Mouse (Mus musculus) embryonic fibroblast, embryonic 13.5 days (primary cell): ENCODE results near the gene Fbxo21. TPM values are rescaled to one million over a fixed set of nuclear protein-coding genes. Genes with fewer than 3 reads are reported as not detected.
A peak's percentile ranks its signal among the peaks of the same experiment; 100 is the strongest.

ENCODE experiments used
- H3K27ac ChIP-seq: 2 replicates; pipeline ENCODE4 v1.5.1; 2012; ENCODE audit warnings: low read length, control low read depth, inconsistent platforms; ENCODE audit not compliant: insufficient read depth
- H3K4me1 ChIP-seq: 2 replicates; pipeline ENCODE4 v1.6.1; 2011; ENCODE audit warnings: low read length; ENCODE audit not compliant: control insufficient read depth, insufficient read depth
- H3K4me3 ChIP-seq: 2 replicates; pipeline ENCODE4 v1.5.1; 2011; ENCODE audit warnings: mild to moderate bottlenecking, control low read depth, low read length; ENCODE audit not compliant: insufficient read depth
- CTCF ChIP-seq: IDR thresholded peaks from 2 replicates; pipeline ENCODE4 v1.5.1; 2011; ENCODE audit warnings: mild to moderate bottlenecking, control low read depth, low read length, moderate library complexity, borderline replicate concordance; ENCODE audit not compliant: insufficient read depth
- POLR2A ChIP-seq: IDR thresholded peaks from 2 replicates; pipeline ENCODE4 v1.6.1; 2011; ENCODE audit warnings: low read depth, mild to moderate bottlenecking, control low read depth, low read length, moderate library complexity
- polyA plus RNA-seq: library from polyadenylated mRNA; stranded (reverse); fragments of >200 nt; gene quantifications from 2 replicates; pipeline ENCODE4 v1.2.4, GENCODE M21; 2011; ENCODE audit warnings: low read depth; ENCODE audit not compliant: missing spikeins, insufficient read length

Fbxo21 gene
- polyA plus RNA-seq, 1 experiment, result 39.0 TPM

DNA sequence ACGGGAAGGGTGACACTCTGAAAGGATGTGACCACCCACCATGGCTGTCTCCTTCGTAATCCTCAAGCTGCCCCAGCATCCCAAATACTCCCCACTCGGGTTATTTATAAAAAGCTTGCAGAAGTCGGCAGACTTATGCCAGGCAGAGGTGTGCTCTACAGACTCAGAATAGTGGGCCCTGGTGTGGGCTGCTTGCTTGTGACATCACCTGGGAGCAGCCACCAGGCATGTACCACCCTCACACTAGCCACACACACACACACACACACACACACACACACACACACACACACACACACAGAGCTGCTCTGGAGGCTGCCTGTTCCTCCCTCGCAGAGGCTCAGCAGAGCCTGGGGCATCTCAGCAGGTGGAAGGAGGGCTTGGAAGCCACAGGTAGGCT, 41.0 kb downstream of the Fbxo21 start:
- TF ChIP-seq CTCF (no peak), POLR2A (no peak)
- Histone ChIP-seq H3K4me3 (no peak overlapping the region), H3K27ac (no peak overlapping the region), H3K4me1 (no peaks in the 10 kb centered on the region)

DNA sequence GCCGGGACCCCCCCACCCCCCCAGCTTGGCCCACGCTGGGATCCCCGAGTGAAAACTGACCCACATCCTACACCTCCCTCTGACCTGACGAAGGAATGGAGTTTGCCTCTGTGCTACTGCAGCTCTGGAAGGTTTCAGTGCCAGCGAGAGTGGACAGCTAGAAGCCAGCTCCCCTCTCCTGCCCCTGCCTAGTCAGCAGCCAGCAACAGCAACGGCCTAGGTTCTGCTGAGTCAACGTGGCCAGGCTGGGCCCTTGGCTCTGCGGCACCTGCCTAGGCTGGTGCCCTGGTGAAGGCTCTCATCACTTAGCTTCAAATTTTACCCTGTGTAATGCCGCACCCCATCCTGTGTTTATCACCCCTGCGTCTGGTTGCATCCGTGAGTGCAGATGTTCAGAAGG, 43.4 kb downstream of the Fbxo21 start:
- Histone ChIP-seq H3K4me3 (no peak overlapping the region), H3K27ac (no peak overlapping the region), H3K4me1 (no peaks in the 10 kb centered on the region)
- TF ChIP-seq POLR2A (no peak), CTCF (no peak)

DNA sequence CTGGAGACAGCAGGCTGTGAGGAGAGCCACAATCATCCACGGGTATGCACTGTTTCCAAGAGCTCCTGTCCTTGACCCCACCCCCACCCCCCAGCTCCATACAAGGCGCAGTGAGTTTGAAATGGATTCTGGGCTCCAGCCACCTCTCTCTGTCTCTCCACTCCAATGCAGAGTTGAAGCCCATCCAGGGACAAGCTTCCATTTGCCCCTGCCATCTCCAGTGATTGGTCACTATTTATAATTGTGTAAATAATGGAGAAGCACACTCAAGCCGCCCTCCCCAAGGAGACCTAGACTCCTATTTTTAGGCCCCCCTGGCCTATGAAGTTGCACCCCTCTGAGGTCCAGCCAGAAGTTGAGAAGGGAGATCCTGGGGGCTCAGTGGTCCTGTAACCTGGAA, 46.5 kb downstream of the Fbxo21 start:
- H3K4me1 ChIP-seq, result no peaks in the 10 kb centered on the region
- H3K4me3 ChIP-seq, result no peak overlapping the region
- TF ChIP-seq POLR2A (no peak), CTCF (no peak)
- H3K27ac ChIP-seq, result no peak overlapping the region

GRCm38 (mm10) chr5:118025880-118026279, 49.4 kb downstream of the Fbxo21 start:
- TF ChIP-seq CTCF (no peak), POLR2A (no peak)
- Histone ChIP-seq H3K27ac (no peak overlapping the region), H3K4me3 (no peak overlapping the region), H3K4me1 (peaks cover 4% of the 10 kb centered on the region)

DNA sequence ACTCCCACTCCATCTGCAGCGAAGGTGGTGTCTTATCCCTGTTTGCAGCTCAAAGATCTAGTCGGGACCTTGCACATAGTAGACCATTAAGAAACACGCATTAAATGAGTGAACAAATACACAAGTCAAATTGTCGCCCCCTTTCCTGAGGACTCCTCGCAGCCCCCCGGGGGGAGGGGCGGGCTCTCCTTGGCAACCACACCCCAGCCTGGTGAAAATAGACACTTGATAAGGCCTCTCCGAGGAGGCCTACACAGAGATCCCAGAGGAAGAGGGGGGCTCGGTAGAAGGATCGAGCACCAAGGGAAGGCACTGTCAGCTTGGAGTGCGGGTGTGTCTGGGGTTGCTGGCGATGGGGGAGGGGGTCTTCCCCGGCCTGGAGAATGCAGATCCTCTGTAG, 49.8 kb downstream of the Fbxo21 start:
- Histone ChIP-seq H3K4me3 (no peak overlapping the region), H3K4me1 (peaks cover 4% of the 10 kb centered on the region)
- no peak for TF ChIP-seq CTCF
- no peak for TF ChIP-seq POLR2A

DNA sequence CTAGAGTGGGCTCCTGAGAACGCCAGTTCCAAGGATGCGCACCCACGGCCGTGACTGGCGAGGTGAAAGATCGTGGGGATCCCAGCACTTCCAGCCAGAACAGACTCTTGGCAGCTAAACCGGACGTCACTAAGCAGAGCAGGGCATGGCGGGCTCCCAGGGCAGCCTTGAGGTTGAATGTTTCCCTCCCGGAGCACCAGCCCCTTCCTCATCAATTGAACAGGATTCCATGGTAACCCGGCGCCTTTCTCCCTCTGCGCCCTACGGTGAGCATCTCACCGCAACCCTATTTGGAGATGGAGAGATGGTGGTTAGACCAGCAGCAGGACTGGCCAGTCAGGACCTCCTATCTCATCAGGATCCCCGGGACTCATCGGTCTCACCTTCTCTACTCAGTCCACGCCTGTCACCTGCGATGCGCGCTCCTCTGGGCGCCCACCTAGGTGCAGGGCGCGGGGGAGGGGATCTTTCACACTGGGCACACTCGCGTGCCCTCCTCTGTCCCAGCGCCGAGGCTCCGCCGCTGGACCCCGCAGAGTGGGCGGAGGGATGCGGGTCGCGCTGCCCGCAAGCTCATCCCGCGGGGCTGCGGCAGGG, 50.7 kb downstream of the Fbxo21 start:
- Histone ChIP-seq H3K4me1 (peaks cover 4% of the 10 kb centered on the region), H3K4me3 (peak overlapping the region; percentile 10; the same call in 1 of the 2 replicates), H3K27ac (no peak overlapping the region)
- TF ChIP-seq POLR2A (no peak), CTCF (no peak)

More for the DNA sequence above, 49.8 kb downstream of the Fbxo21 start:
- H3K27ac ChIP-seq, result no peak overlapping the region

- Histone ChIP-seq H3K4me1 (peaks cover 4% of the 10 kb centered on the region), H3K4me3 (peak within 1 kb of the TSS; percentile 39), H3K27ac (no peak within 1 kb of the TSS)
- TF ChIP-seq CTCF, result no peak
- TF ChIP-seq POLR2A, result no peak
Measured at GRCm38 (mm10) chr5:118027698-118028190, 51.2 kb downstream of the Fbxo21 start, which contains the start of gene Tesc. TSS of gene Tesc (plus strand) at chr5:118027743.

GRCm38 (mm10) chr5:118028191-118029034, 51.9 kb downstream of the Fbxo21 start:
- peak overlapping the region; percentile 39 for H3K4me3 ChIP-seq
- TF ChIP-seq POLR2A (no peak), CTCF (no peak)

DNA sequence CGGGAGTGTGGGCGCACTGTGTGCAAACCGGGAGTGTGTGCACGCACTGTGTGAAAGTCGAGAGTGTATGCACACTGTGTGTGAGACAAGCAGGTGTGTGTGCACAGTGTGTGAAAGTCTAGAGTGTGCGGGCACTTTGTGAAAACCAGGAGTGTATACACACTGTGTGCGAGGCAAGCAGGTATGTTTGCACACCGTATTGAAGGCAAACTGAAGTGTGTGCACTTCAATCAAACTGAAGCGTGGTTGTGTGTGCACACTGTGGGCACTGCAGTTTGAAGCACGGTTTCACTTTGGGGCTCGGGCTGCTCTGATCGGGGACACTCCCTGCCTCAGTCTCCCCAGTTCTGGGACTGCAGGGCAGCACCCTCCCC, 52.5 kb downstream of the Fbxo21 start:
- peak overlapping the region; percentile 25 for H3K4me3 ChIP-seq
- peaks cover 4% of the 10 kb centered on the region for H3K4me1 ChIP-seq
- no peak for TF ChIP-seq POLR2A
- TF ChIP-seq CTCF, result no peak
- H3K27ac ChIP-seq, result no peak overlapping the region

More at GRCm38 (mm10) chr5:118028191-118029034, 51.9 kb downstream of the Fbxo21 start:
- no peak overlapping the region for H3K27ac ChIP-seq
- H3K4me1 ChIP-seq, result peaks cover 4% of the 10 kb centered on the region

DNA sequence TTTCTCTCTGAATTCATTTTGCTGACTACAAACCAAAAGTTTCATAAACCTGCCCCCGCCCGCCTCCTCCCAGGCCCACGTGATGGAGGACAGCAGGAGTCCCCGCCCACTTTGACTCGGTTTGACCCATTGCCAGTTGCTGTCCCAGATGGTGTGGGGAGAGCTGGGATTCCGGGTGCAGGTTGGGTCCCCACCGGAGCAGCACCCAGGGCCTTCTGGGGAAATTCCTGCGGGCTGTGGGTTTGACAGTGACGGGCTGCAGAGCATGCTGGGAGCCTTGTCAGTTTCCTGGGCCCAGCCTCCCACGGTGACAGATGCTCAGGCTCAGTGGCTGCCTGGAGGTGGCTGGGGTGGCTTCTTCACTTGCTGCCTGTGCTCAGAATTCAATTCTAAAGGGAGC, 52.9 kb downstream of the Fbxo21 start:
- Histone ChIP-seq H3K4me3 (peak overlapping the region; percentile 25), H3K27ac (no peak overlapping the region), H3K4me1 (peaks cover 4% of the 10 kb centered on the region)
- TF ChIP-seq POLR2A, result no peak
- no peak for TF ChIP-seq CTCF
